Mouse (Mus musculus): ENCODE measurements at regions not wholly inside any gene's neighbourhood (a gene's known extent, or its start where the extent isn't known, plus 50 kb on each side); places are given as distances from the start of the nearest gene placed in this dataset.

DNA sequence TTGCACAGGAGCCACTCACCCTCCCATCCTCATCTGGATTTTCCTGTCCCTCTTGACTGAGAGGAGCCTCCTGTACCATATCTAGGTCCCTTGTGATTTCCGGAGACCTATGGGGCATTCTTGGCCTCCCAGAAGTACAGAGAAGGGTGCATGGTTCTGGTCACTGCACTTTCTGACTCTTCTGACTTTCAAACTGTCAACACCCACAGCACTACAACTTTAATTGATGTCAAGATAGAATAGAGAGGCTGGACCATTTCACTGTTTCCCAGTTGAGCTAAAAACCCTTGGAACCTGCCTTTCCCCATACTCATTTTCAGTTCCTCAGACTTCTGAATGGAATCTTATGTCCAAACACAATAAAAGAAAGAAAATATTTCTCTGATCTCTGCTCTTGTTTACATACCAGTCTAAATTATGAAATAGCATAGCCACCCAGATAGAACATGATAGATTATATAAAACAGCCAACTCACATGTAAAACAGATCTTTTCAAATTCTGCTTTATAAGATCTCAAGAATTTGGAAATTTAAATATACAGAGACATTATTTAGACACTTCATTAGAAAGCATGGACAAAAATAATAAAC lies 144.2 kb downstream of the Ptger3 start:
- no peak for DNase-seq (ENCODE audit: low spot score)

DNA sequence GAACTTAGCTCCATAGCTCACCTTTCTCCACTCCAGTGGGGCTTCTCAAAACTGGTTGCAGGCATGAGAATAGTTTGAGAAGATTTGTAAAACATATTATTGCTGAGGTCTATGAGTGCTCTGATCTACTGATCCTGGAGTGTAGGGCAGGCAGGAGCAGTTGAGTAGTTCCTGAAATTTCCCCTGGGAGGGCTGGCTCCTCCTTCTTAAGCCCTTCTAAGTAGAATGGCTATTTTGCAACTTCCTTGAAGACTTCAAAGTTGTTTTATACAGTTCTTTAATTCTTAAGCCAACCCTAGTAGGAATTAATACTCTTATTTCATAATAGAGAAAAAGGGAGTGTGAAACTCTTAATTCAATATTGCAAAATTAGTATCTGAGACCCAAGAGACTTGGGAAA lies 133.3 kb downstream of the Ptger3 start:
- no peak for DNase-seq (ENCODE audit: low spot score)

DNA sequence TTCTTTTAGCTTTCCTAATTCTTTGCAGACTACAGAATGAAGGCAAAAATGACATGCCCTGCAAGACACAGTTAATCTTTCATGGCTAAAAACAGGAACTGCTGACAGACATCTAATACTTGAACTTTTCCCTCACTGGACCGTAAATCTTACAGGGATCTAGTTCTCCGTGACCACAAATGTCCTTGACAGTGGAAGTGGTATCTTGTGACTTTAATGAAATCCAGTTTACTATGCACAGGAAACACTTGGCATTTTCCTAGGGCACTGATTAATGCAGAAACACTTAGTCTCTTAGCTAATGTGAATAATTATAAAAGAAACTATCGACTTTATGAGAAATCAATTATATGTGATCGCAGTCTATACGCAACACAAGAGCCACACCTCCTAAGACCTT lies 131.8 kb downstream of the Ptger3 start:
- no peak for DNase-seq (ENCODE audit: low spot score)

- DNase-seq (ENCODE audit: low spot score): no peak
Measured at GRCm38 (mm10) chr3:157695128-157696075, 128.7 kb downstream of the Ptger3 start.

Measured in gastrocnemius, adult 18-20 months (tissue).